Mouse (Mus musculus): ENCODE results near the gene Gm45713.

DNA sequence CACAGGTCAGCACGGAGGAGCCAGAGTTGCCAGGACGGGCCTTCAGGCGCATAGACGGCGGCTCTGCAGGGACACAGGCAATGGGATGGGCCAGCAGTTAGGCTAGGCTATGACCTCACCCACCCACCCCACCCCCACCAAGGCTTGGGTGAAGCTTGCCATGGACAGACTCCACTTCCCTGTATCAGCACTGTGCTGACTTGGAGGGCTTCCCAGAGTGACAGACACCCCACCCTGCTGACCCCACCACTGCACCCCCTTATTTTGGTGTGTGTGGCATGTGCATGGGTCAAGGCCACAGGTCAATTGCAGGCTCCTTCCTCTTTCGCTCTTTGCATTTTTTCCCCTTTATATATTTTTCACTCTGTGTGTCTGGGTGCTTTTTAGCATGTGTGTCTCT, 40.7 kb downstream of the Gm45713 start:
- TF ChIP-seq POLR2AphosphoS5 (IDR thresholded peaks at IDR 0.05; ENCODE audit: borderline replicate concordance, low read depth, low read length) (no peak), MXI1 (IDR thresholded peaks at IDR 0.05; ENCODE audit: low read depth, low read length) (no peak), CTCF (IDR thresholded peaks at IDR 0.05 in 2 of 3, conservative IDR thresholded peaks at IDR 0.05 in 1 of 3; ENCODE audit: control insufficient read depth in 1 of 3, insufficient read depth in 1 of 3, low read depth in 2 of 3, low read length in 3 of 3, poor library complexity in 1 of 3, severe bottlenecking in 1 of 3) (no peak), ZNF384 (IDR thresholded peaks at IDR 0.05; ENCODE audit: low read depth, low read length) (no peak), GABPA (IDR thresholded peaks at IDR 0.05; ENCODE audit: low read depth, low read length) (no peak), NELFE (IDR thresholded peaks at IDR 0.05; ENCODE audit: low read depth, low read length) (no peak), USF1 (IDR thresholded peaks at IDR 0.05; ENCODE audit: low read depth, low read length) (no peak), TCF12 (IDR thresholded peaks at IDR 0.05; ENCODE audit: low read depth, low read length) (no peak), SIN3A (IDR thresholded peaks at IDR 0.05; ENCODE audit: low read length) (no peak), TBP (IDR thresholded peaks at IDR 0.05; ENCODE audit: low read depth, low read length) (no peak), POLR2A (IDR thresholded peaks at IDR 0.05; ENCODE audit: control insufficient read depth in 1 of 2, insufficient read depth in 1 of 2, low read depth in 1 of 2, low read length in 2 of 2, poor library complexity in 1 of 2) (no peak)

Data from MEL (cell line).